Mouse (Mus musculus) liver, embryonic 11.5 days (tissue): Measurements from ENCODE around the gene Nup210. TPM values are rescaled to one million over a fixed set of nuclear protein-coding genes. Genes with fewer than 3 reads are reported as not detected.
"Not testable (repeated sequence)": the region's sequence is repeated elsewhere in the genome, so short reads cannot be mapped to it uniquely, and the experiment has no call there.

Experiments used
- ATAC-seq: fragments of 200-750 bp; cut with Nextera tagmentation; replicated peaks from 2 replicates; pipeline ENCODE4 v1.8.0; 2017; ENCODE audit warnings: moderate number of reproducible peaks, mild to moderate bottlenecking, moderate TSS enrichment, moderate library complexity; ENCODE audit not compliant: low FRiP score
- DNase-seq: peaks from one replicate; pipeline ENCODE4 v3.0.0-alpha.2; 2017; ENCODE audit warnings: low spot score
- H3K27ac ChIP-seq: fragments of 300-500 bp; sonication (generic); 2 replicates; pipeline ENCODE4 v1.5.1; 2014; ENCODE audit warnings: mild to moderate bottlenecking, low read depth, low read length, control low read depth
- H3K27me3 ChIP-seq: fragments of 300-500 bp; sonication (generic); replicated peaks from 2 replicates; pipeline ENCODE4 v1.6.1; 2014; ENCODE audit warnings: low read length, mixed read lengths; ENCODE audit not compliant: control insufficient read depth, insufficient read depth
- H3K36me3 ChIP-seq: fragments of 300-500 bp; sonication (generic); 2 replicates; pipeline ENCODE4 v1.6.1; 2014; ENCODE audit warnings: mild to moderate bottlenecking, low read length, moderate library complexity, mixed read lengths; ENCODE audit not compliant: control insufficient read depth, insufficient read depth
- H3K4me1 ChIP-seq: fragments of 300-500 bp; sonication (generic); replicated peaks from 2 replicates; pipeline ENCODE4 v1.6.1; 2014; ENCODE audit warnings: low read length, mixed read lengths; ENCODE audit not compliant: control insufficient read depth, insufficient read depth
- H3K4me2 ChIP-seq: fragments of 300-500 bp; sonication (generic); 2 replicates; pipeline ENCODE4 v1.6.1; 2014; ENCODE audit warnings: mild to moderate bottlenecking, control low read depth, moderate library complexity
- H3K4me3 ChIP-seq: fragments of 300-500 bp; sonication (generic); 2 replicates; pipeline ENCODE4 v1.5.1; 2014; ENCODE audit warnings: low read depth, low read length, control low read depth
- H3K9ac ChIP-seq: fragments of 300-500 bp; sonication (generic); 2 replicates; pipeline ENCODE4 v1.6.1; 2014; ENCODE audit warnings: low read depth, low read length, control low read depth
- H3K9me3 ChIP-seq: fragments of 300-500 bp; sonication (generic); 2 replicates; pipeline ENCODE4 v1.6.1; 2016; ENCODE audit warnings: low read length, inconsistent platforms, mixed read lengths; ENCODE audit not compliant: control insufficient read depth
- WGBS: fragments of 180-500 bp; shearing (Covaris S2); extraction: QIAGEN DNeasy Blood & Tissue Kit; methylation state at CpG from one replicate; pipeline ENCODE4 v1.1.7; 2014; 5-methylcytosine and 5-hydroxymethylcytosine counted together
- polyA plus RNA-seq: library from polyadenylated mRNA; unstranded; fragments of >200 nt; fragmentation: Nextera tagmentation; extraction: Ambion mirVana; gene quantifications from 2 replicates; pipeline ENCODE4 v1.2.1, GENCODE M21; 2014

Gene Nup210
- polyA plus RNA-seq, 1 experiment from 2014 or later, result 53.5 TPM

DNA sequence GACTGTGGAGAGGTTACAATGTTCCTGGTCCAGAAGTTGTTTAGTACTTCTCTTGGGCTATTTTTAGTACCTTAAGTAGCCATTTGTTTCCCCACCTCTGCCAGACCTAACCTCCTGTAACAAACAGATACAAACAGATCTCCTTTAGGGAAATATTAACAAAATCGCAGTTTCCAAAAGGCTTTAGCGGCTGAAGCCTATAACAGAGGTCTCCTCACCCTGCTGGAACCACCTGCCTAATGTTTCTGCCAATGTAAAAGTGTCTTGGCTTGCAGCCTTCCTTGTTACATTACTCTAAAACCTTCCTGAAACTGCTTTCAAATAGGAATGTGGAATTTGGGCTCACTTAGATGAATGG lies 8.6 kb upstream of the Nup210 start:
- no peak for ATAC-seq

DNA sequence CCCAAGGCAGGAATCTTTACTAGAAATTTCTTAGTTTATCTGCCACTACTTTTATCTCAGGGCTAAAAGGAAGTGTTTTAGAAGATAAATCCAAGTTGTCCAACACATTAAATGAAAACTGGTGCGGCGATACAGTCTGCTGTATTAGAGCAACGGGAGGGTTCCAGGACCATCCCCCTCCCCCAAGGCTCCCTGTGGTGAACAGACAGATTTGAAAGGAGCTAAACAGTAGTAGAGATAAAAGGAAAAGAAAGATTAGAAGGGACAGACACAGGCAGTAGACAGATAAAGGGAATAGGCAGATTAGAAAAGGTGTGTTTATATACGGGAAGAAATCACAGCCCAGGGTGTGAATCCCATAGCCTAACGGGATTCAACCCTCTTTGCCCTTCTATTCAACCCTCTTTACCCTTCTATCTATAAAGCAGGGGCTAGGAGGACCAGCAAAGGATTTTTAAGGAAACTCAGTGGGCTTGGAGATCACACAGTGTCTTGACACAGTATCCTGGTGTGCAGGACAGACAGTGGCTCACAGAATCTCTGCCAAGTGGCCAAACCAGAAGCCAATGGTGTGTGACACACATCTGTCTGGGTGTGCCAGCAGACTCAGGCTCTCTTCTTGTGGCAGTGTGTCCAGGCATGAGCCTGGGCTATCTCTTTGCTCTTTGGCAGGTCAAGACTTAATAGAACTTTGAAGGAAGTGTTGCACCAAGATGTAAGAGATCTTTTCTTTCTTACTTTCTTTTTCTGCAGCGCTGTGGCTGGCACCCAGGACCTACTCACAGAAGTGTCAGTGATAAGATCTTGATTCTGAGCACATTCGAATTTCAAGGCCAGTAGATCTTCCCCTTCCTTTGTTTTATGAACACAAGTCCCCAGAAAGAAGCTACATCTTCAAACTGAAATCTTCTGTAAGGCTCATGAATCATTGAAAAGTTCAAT lies 7.9 kb upstream of the Nup210 start:
- Histone ChIP-seq H3K9ac (no peak overlapping the region), H3K4me1 (no peaks in the 10 kb centered on the region), H3K27me3 (peaks cover 13% of the 10 kb centered on the region), H3K27ac (no peak overlapping the region), H3K4me3 (no peak overlapping the region), H3K9me3 (0 out of 2 replicates have a peak, but pooled peaks cover 3% of the 10 kb centered on the region), H3K36me3 (no peaks in the 10 kb centered on the region), H3K4me2 (no peak overlapping the region)
- WGBS, result 34% methylated on average over 7 of the region's 7 CpGs
- ATAC-seq (no peak), DNase-seq (no peak)

More for the DNA sequence above, 8.6 kb upstream of the Nup210 start:
- 63% methylated on average over 2 of the region's 2 CpGs for WGBS
- no peak for DNase-seq
- H3K4me3 ChIP-seq, result no peak overlapping the region
- no peaks in the 10 kb centered on the region for H3K36me3 ChIP-seq
- H3K9me3 ChIP-seq, result 0 out of 2 replicates have a peak, but pooled peaks cover 3% of the 10 kb centered on the region
- peaks cover 13% of the 10 kb centered on the region for H3K27me3 ChIP-seq
- H3K4me2 ChIP-seq, result no peak overlapping the region
- no peak overlapping the region for H3K27ac ChIP-seq
- no peaks in the 10 kb centered on the region for H3K4me1 ChIP-seq
- H3K9ac ChIP-seq, result no peak overlapping the region

DNA sequence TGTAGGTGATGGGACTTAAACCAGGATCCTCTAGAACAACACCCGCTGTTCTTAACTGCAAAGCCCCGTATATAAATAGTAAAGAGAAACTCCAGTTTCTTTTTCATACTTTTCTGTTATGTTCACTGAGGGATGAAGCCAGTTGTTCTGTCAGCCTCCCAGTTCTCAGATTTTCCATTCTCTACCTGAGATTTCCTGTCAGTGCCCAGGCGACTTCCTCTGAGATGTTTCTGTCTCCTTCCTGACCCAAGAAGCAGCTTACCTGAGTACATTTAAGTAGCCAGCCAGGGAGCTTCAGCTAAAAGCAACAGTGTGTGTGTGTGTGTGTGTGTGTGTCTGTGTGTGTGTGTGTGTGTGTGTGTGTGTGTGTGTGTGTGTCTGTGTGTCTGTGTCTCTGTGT lies 6.8 kb upstream of the Nup210 start:
- Histone ChIP-seq H3K4me1 (no peaks in the 10 kb centered on the region), H3K36me3 (no peaks in the 10 kb centered on the region), H3K27me3 (peaks cover 13% of the 10 kb centered on the region), H3K9ac (no peak overlapping the region), H3K4me2 (no peak overlapping the region), H3K9me3 (0 out of 2 replicates have a peak, but pooled peaks cover 3% of the 10 kb centered on the region), H3K27ac (no peak overlapping the region), H3K4me3 (no peak overlapping the region)
- 79% methylated on average over 3 of the region's 3 CpGs for WGBS
- no peak for ATAC-seq
- no peak for DNase-seq

DNA sequence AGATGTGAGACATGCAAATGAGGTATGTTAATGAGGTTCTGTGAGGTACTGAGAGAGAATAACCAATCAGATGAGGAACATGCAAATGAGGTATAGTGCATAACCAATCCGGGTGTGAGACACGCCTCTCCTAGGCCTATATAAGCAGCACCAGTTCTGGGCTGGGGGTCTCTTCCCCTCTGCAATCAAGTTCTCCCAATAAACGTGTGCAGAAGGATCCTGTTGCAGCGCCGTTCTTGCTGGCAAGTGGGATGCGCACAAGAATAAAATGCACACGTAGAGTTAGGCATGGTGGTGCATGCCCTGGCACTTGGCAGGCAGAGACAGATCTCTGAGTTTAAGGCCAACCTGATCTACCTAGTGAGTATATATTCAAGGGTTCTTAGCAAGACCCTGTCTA lies 4.5 kb upstream of the Nup210 start:
- not testable (repeated sequence) for H3K27me3 ChIP-seq, ATAC-seq, H3K9ac ChIP-seq, H3K4me3 ChIP-seq, H3K36me3 ChIP-seq, DNase-seq, H3K4me2 ChIP-seq, H3K9me3 ChIP-seq, H3K27ac ChIP-seq
- peaks cover 10% of the 10 kb centered on the region for H3K4me1 ChIP-seq
- WGBS, result 85% methylated on average over 7 of the region's 7 CpGs

DNA sequence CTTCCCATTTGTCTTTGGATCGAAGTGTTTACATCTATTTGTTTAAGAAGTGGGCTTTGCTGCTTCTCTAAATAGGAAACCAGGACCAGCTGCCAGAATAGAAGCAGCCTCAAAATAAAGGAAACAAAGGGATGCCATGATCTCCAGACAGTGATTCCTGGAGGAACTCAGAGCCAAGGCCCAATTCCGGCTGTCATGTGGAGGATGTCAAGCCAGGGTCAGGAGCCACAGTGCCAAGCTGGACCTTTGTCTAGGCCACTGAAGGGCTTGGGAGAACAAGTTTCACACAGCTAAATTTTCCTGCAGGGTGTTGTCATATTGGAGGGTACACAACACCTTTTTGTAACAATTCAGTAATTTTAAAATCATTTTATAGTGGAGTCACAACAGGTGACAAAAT lies 3.6 kb upstream of the Nup210 start:
- DNase-seq (no peak), ATAC-seq (no peak)
- Histone ChIP-seq H3K36me3 (no peaks in the 10 kb centered on the region), H3K4me2 (no peak overlapping the region), H3K27ac (no peak overlapping the region), H3K4me1 (peaks cover 16% of the 10 kb centered on the region), H3K4me3 (no peak overlapping the region), H3K9ac (no peak overlapping the region), H3K9me3 (0 out of 2 replicates have a peak, but pooled peaks cover 3% of the 10 kb centered on the region), H3K27me3 (peaks cover 4% of the 10 kb centered on the region)
- 77% methylated on average over 2 of the region's 2 CpGs for WGBS

DNA sequence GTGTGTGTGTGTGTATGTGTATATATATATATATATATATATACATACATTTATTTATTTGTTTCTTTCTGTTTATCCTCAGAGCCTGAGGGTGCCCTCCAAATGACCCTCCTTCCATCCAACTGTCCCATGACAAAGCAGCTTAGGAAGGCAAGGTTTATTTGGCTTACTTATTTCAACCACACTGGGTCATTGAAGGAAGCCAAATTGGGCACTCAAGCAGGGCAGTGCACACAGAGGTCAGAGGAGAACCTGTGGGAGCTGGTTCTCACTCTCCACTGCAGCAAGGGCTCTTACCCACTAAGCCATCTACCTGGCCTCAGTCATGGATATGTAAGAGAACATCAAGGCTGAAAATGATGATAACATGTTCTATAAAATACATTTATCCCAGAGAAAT lies 1.9 kb upstream of the Nup210 start:
- Histone ChIP-seq H3K9ac (no peak overlapping the region), H3K27me3 (no peaks in the 10 kb centered on the region; the same call in 1 of the 2 replicates), H3K4me1 (peaks cover 31% of the 10 kb centered on the region), H3K36me3 (no peaks in the 10 kb centered on the region), H3K9me3 (0 out of 2 replicates have a peak, but pooled peaks cover 3% of the 10 kb centered on the region), H3K27ac (no peak overlapping the region), H3K4me2 (no peak overlapping the region), H3K4me3 (no peak overlapping the region)
- DNase-seq (no peak), ATAC-seq (no peak)

DNA sequence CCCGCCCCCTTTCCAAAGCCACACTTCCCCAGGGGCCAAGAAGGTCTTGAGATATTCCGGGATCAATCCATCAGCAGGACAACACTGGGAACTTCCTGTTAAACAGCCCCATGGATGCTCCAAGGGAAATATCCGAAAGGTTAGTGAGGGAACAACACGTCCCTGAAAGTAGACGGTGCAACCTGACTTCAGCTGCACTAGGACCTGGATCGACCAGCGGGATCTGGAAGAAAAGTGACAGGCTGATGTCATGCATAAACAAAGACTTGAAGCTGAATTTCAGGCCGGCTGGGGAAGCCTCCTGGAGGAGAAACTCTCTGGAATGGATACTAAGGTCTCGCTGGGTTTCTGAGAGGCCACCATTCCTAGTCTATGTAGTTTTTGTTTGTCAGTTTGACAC lies 520 bp upstream of the Nup210 start:
- no peak for DNase-seq
- 5% methylated on average over 9 of the region's 9 CpGs for WGBS

DNA sequence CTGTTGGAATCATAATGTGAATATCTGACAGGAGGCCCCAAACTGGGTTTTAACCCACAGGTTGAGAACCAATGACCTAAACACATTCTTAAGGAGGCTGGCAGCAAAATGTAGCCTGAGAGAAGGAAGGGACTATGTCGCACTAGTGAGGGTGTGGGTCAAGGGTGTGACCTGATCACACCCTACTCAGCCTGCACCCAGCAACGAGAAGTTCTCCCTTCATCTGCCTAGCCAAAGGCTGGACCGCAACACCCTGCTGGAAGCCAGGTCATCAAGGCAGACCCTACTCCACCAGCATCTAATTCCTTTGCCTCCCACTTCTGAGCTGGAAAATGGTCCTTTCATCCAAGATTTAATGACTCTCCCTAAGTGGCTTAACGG lies 776 bp downstream of the Nup210 start:
- Histone ChIP-seq H3K9ac (peak overlapping the region; percentile 95), H3K27me3 (no peaks in the 10 kb centered on the region; the same call in 1 of the 2 replicates), H3K4me2 (peak overlapping the region; percentile 97), H3K27ac (peak overlapping the region; percentile 92), H3K36me3 (no peaks in the 10 kb centered on the region), H3K4me3 (peak overlapping the region; percentile 90), H3K4me1 (peaks cover 50% of the 10 kb centered on the region), H3K9me3 (no peaks in the 10 kb centered on the region)
- ATAC-seq (peak; percentile 79), DNase-seq (no peak)
- WGBS, result 14% methylated on average over 4 of the region's 4 CpGs

More for the DNA sequence above, 520 bp upstream of the Nup210 start:
- Histone ChIP-seq H3K27me3 (no peaks in the 10 kb centered on the region; the same call in 1 of the 2 replicates), H3K27ac (peak overlapping the region; percentile 92), H3K4me1 (peaks cover 39% of the 10 kb centered on the region), H3K36me3 (no peaks in the 10 kb centered on the region), H3K9ac (peak overlapping the region; percentile 95), H3K4me2 (peak overlapping the region; percentile 97), H3K9me3 (0 out of 2 replicates have a peak, but pooled peaks cover 3% of the 10 kb centered on the region), H3K4me3 (peak overlapping the region; percentile 90)
- peak; percentile 2; the same call in 1 of the 2 replicates for ATAC-seq
